Mouse (Mus musculus) adrenal gland, postnatal 4 days (tissue): ENCODE measurements around the gene Pacsin2. TPM values are rescaled to one million over a fixed set of nuclear protein-coding genes. Genes with fewer than 3 reads are reported as not detected.

Experiments
- DNase-seq, 2 experiments: peaks; one replicate each; pipeline ENCODE4 v3.0.0; 2021 to 2022; ENCODE audit warnings: low spot score in 2 of 2, mixed read lengths in 2 of 2
- total RNA-seq, 2 experiments: library from RNA; stranded (reverse); gene quantifications; 2 replicates each; pipeline ENCODE4 v1.2.3; 2021

The Pacsin2 gene
- total RNA-seq, 2 experiments from 2014 or later: 80.4 to 80.7 TPM

DNA sequence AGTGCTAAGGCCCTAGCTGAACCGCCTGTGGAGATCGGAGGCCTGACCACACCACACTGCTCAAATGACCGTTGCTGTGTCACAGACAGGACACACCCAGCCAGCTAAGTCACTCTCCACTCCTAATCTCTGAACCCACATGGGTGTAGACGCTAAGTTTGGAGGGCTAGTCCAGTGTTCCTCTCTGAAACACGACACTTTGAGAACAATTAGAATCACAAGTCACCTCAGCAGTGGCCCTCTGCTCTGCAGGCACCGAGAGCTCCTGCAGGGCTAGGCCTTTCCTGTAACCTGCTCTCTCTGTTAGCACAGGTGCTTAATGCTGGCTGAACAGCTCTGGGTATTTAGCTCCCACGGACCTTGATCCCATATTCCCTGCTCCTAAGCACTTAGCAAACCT lies 120.2 kb downstream of the Pacsin2 start:
- DNase-seq: no peak

DNA sequence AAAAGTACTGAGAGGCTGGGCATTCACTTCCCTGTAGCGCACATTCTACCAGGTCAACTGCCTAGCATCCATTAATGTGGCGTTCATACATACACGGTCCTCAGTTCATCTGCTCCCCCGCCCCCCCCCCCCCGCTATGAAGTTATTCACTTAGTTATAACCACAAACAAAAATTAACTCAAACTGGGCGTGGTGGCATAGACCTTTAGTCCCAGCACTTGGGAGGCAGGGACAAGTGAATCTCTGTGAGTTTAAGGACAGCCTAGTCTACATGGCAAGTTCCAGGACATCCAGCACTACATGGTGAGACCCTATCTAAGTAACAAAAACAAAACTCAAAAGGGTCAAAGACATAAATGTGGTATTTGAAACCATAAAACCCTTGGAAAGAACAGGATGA lies 125.5 kb downstream of the Pacsin2 start:
- DNase-seq: no peak

DNA sequence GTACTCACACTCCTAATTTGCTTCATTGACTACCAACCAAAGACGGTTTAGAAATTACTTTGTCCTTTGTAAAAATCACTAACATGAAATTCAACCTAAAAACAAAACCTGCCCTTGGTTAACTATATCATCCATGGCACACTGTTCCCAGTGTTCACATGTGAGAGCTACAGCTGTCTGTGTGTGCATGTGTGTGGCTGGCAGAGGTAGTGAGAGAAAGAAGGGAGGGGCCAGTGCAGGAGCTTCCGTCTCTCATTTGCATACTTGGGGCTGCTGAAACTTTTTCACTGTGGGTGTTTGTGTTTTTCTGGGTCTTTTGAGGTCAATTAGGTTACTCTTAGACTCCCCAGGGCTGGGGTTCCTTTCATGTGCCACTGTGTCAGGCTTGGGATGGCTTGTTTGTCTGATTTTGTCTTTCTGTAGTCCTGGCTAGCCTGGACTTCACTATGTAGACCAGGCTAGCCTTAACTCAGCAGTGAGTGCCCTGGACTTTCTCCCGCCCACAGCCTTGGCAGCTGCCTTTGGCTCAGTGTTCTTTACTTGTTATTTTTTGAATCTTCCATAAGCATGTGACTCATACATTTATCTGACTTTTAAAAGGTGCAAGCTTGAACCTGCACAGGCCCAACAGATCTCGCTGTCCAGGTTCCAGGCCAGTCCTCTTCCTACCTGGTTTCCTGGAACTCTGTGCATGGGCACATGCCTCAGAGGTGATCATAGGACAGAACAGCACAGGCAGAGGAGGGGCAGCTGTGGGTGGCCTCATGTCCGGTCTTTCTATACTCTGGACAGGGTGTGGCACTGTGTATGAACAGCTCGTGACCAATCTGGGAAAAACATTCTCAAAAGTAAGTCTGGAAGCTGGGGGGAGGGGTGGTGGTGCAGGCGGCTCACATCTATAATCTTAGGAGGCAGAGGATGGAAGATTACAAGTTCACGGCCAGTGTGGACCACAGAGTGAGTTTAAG lies 126.2 kb downstream of the Pacsin2 start:
- no peak for DNase-seq

DNA sequence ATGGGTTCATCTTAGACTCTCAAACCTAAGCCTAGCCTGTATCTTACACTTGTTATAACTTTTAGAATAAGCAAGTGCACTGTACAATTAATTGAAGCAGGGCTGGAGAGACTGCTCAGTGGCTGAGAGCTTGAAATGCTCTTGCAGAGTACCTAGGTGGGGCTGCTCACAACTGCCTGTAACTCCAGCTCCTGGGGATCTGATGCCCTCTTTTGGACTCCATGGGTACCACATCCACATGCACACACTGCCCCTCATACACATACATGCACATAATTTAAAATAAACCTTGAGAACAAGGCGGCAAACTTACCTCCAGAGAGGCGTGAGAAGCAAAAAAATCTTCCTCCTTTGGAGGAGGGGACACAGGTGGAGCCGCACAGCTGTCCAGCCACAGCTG lies 132.0 kb downstream of the Pacsin2 start:
- no peak for DNase-seq

DNA sequence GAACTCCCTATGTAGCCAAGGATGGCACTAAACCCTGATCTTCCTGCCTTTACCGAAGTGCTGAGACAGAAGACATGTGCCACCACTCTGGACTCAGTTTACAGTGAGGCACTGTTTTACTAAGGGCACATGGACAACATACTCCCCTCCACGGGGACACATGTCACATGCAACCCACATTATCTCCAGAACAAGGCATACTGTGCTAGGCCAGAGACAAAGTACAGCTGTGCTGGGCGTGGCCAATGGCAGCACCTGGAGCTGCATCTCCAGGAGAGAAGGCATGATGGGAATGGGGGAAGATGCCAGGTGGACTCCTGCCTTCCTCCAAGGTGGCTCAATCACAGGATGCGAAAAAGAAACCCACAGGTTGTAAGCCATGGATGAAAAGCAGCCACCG lies 135.5 kb downstream of the Pacsin2 start:
- no peak for DNase-seq

Other genes with a start within 250 kb of the Pacsin2 start
- gene A4galt, start 212.8 kb downstream of the Pacsin2 start, total RNA-seq: 10 to 100 TPM; 11.6 to 14.6 TPM
- 10 to 100 TPM; 36.0 to 36.7 TPM for gene Arfgap3, start 114.4 kb downstream of the Pacsin2 start, total RNA-seq
- 10 to 100 TPM in 1 of 2 experiments, 1 to 10 TPM in 1; 9.8 to 11.3 TPM for gene Ttll1, start 46.3 kb upstream of the Pacsin2 start, total RNA-seq
- gene Bik, start 62.3 kb upstream of the Pacsin2 start, total RNA-seq: 1 to 10 TPM; 8.2 to 9.1 TPM
- gene Tspo, start 99.0 kb upstream of the Pacsin2 start, total RNA-seq: 100 to 1,000 TPM; 168 to 169 TPM
- gene Mcat, start 99.2 kb upstream of the Pacsin2 start, total RNA-seq: 10 to 100 TPM; 38.1 to 43.3 TPM
- 10 to 100 TPM; 26.1 to 26.8 TPM for gene Ttll12, start 130.6 kb upstream of the Pacsin2 start, total RNA-seq